Mouse (Mus musculus) MEL (cell line): ENCODE measurements around the gene Dip2a.

Source experiments
- CTCF ChIP-seq, 3 experiments: IDR thresholded peaks in 2 of 3; conservative IDR thresholded peaks in 1 of 3; 2 replicates each; pipeline ENCODE4 v1.5.1; 2011 to 2012; ENCODE audit warnings: low read length in 3 of 3, low read depth in 2 of 3, mild to moderate bottlenecking in 2 of 3, improper control_type of control experiment in 1 of 3, inconsistent platforms in 1 of 3, mixed read lengths in 1 of 3, moderate library complexity in 1 of 3; ENCODE audit not compliant: control insufficient read depth in 1 of 3, insufficient read depth in 1 of 3, poor library complexity in 1 of 3, severe bottlenecking in 1 of 3
- EP300 ChIP-seq, 2 experiments: IDR thresholded peaks; 2 replicates each; pipeline ENCODE4 v1.6.1; 2011; ENCODE audit warnings: improper control_type of control experiment in 2 of 2, low read length in 2 of 2, low read depth in 1 of 2, mild to moderate bottlenecking in 1 of 2
- GATA1 ChIP-seq: IDR thresholded peaks from 2 replicates; pipeline ENCODE4 v1.6.1; 2011; ENCODE audit warnings: low read depth, low read length, improper control_type of control experiment
- NELFE ChIP-seq: IDR thresholded peaks from 2 replicates; pipeline ENCODE4 v1.6.1; 2011; ENCODE audit warnings: low read depth, low read length, improper control_type of control experiment
- POLR2A ChIP-seq, 2 experiments: IDR thresholded peaks; 2 replicates each; pipeline ENCODE4 v1.6.1; 2011 to 2012; ENCODE audit warnings: low read length in 2 of 2, mild to moderate bottlenecking in 2 of 2, control low read depth in 1 of 2, improper control_type of control experiment in 1 of 2, low read depth in 1 of 2, moderate library complexity in 1 of 2; ENCODE audit not compliant: control insufficient read depth in 1 of 2, insufficient read depth in 1 of 2, poor library complexity in 1 of 2
- POLR2AphosphoS5 ChIP-seq: IDR thresholded peaks from 2 replicates; pipeline ENCODE4 v1.6.1; 2012; ENCODE audit warnings: low read depth, borderline replicate concordance, mild to moderate bottlenecking, inconsistent platforms, low read length, moderate library complexity, mixed read lengths
- RCOR1 ChIP-seq: IDR thresholded peaks from 2 replicates; pipeline ENCODE4 v1.6.1; 2012; ENCODE audit warnings: low read depth, mild to moderate bottlenecking, inconsistent platforms, low read length, improper control_type of control experiment
- SIN3A ChIP-seq: IDR thresholded peaks from 2 replicates; pipeline ENCODE4 v1.6.1; 2012; ENCODE audit warnings: low read length, improper control_type of control experiment, inconsistent platforms
- TCF12 ChIP-seq: IDR thresholded peaks from 2 replicates; pipeline ENCODE4 v1.6.1; 2014; ENCODE audit warnings: low read depth, mild to moderate bottlenecking, inconsistent platforms, low read length, improper control_type of control experiment, moderate library complexity
- UBTF ChIP-seq: IDR thresholded peaks from 2 replicates; pipeline ENCODE4 v1.6.1; 2012; ENCODE audit warnings: low read depth, mild to moderate bottlenecking, inconsistent platforms, low read length, improper control_type of control experiment, moderate library complexity, borderline replicate concordance; ENCODE audit not compliant: insufficient read depth
- USF1 ChIP-seq: IDR thresholded peaks from 2 replicates; pipeline ENCODE4 v1.6.1; 2014; ENCODE audit warnings: low read depth, mild to moderate bottlenecking, inconsistent platforms, low read length, improper control_type of control experiment, moderate library complexity
- ZMIZ1 ChIP-seq: IDR thresholded peaks from 2 replicates; pipeline ENCODE4 v1.6.1; 2012; ENCODE audit warnings: low read depth, mild to moderate bottlenecking, inconsistent platforms, low read length, improper control_type of control experiment, moderate library complexity

- no peak for TF ChIP-seq USF1
- TF ChIP-seq GATA1, result no peak
- TF ChIP-seq POLR2A (IDR thresholded peaks at IDR 0.05; ENCODE audit: control insufficient read depth in 1 of 2, insufficient read depth in 1 of 2, low read depth in 1 of 2, low read length in 2 of 2, poor library complexity in 1 of 2), result no peak
- no peak for TF ChIP-seq EP300 (IDR thresholded peaks at IDR 0.05; ENCODE audit: low read depth in 1 of 2, low read length in 2 of 2)
- no peak for TF ChIP-seq CTCF (IDR thresholded peaks at IDR 0.05 in 2 of 3, conservative IDR thresholded peaks at IDR 0.05 in 1 of 3; ENCODE audit: control insufficient read depth in 1 of 3, insufficient read depth in 1 of 3, low read depth in 2 of 3, low read length in 3 of 3, poor library complexity in 1 of 3, severe bottlenecking in 1 of 3)
- no peak for TF ChIP-seq POLR2AphosphoS5
- TF ChIP-seq SIN3A, result no peak
- TF ChIP-seq RCOR1, result no peak
- TF ChIP-seq TCF12, result no peak
- no peak for TF ChIP-seq UBTF
- no peak for TF ChIP-seq NELFE
- no peak for TF ChIP-seq ZMIZ1
These were observed 28.9 kb downstream of the Dip2a start for GRCm38 (mm10) chr10:76316194-76316593.
